Mouse (Mus musculus): ENCODE data around the gene Gpn2. TPM values are rescaled to one million over a fixed set of nuclear protein-coding genes. Genes with fewer than 3 reads are reported as not detected.

Gpn2 gene
- polyA plus RNA-seq, 1 experiment from 2014 or later = 11.2 TPM

DNA sequence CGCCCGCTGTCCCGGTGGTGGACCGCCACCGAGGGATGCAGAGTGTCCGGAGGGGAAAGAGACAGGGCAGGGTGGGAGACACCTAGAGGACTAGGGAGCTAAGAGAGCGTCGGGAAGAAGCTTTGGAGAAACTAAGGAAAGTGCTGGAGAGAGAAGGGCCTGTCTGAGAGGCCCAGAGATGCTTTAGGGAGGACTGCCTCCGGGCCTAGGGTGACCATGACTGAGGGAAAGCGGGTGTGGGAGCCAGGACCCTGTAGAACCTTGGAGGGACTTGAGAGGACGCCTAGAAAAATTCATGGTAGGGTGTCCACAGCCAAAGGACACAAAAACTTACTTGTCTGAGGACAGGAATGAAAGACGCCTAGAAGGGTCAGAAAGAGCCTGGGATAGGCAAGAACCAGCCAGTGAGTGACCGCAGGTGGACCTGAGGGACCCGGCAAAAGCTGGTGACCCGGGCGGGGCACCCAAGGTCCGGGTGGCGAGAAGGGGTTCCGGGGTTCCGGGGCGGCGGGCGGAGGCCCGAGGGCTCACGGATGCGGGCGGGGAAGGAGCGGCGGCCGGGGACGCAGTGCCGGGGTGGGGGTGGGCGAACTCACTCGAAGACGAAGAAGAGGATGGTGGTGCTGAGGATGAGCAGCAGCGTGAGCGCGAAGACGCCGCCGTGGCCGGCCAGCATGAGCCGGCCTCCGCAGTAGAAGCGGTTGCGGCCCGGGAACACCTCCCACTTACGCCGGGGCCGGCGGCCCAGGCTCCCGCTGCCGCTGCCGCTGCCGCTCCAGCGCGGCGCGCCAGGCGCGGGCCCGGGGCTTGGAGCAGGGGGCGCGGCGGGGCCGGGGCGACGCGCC is 48.5 kb downstream of the Gpn2 start:
- H3K9me3 ChIP-seq (replicated peaks) = no peaks in the 10 kb centered on the region
- 1% methylated on average over 63 of the region's 69 CpGs for WGBS
- peak overlapping the region; percentile 97 for H3K4me2 ChIP-seq
- H3K4me3 ChIP-seq = peak overlapping the region; percentile 89
- H3K27me3 ChIP-seq (replicated peaks) = no peaks in the 10 kb centered on the region
- peak; percentile 43; the same call in 1 of the 2 replicates for ATAC-seq (ENCODE audit: insufficient number of reproducible peaks, low FRiP score)
- peaks cover 42% of the 10 kb centered on the region for H3K4me1 ChIP-seq (replicated peaks)
- H3K36me3 ChIP-seq = no peaks in the 10 kb centered on the region
- H3K9ac ChIP-seq = peak overlapping the region; percentile 90
- peak overlapping the region; percentile 53; the same call in 1 of the 2 replicates for H3K27ac ChIP-seq (ENCODE audit: poor library complexity, severe bottlenecking)

DNA sequence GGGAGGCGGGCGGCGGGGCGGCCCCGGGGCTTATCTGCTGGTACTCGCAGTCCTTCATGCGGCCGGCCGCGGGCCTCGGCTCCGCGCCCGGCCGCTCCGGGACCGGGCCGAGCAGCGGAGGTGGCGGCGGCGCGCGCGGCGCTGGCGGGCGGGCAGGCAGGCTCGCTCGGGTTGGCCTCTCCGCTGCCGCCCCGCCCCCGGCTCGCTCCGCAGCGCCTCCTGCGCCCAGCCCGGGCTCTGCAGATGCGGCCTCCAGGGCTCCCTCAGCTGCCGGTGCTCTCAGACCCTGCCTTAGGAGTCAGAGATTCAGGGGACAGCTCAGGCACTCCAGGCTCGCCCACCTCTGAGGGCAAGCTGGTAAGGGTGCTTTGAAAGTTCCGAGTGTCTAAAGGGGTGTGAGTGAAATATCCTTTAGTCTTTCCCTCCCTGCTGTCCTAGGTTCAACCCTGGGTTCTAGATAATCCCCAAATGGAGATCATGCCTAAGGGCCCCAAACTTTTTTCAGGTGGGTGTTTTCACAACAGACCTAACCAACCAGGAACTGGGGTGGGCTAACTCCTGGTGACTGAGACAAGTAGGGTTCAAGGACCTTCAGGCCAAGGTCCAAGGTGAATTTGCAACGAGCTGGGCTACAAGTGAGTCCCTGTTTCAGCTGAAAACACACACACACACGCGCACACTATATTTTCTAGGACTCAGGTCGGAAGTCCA is 49.3 kb downstream of the Gpn2 start:
- Histone ChIP-seq H3K4me2 (peak overlapping the region; percentile 97), H3K27ac (ENCODE audit: poor library complexity, severe bottlenecking) (peak overlapping the region; percentile 53; the same call in 1 of the 2 replicates), H3K9ac (peak overlapping the region; percentile 90), H3K9me3 (replicated peaks) (no peaks in the 10 kb centered on the region), H3K4me3 (peak overlapping the region; percentile 89), H3K27me3 (replicated peaks) (no peaks in the 10 kb centered on the region), H3K4me1 (replicated peaks) (peaks cover 42% of the 10 kb centered on the region), H3K36me3 (no peaks in the 10 kb centered on the region)
- ATAC-seq (ENCODE audit: insufficient number of reproducible peaks, low FRiP score) = peak; percentile 84
- WGBS = 12% methylated on average over 47 of the region's 47 CpGs

DNA sequence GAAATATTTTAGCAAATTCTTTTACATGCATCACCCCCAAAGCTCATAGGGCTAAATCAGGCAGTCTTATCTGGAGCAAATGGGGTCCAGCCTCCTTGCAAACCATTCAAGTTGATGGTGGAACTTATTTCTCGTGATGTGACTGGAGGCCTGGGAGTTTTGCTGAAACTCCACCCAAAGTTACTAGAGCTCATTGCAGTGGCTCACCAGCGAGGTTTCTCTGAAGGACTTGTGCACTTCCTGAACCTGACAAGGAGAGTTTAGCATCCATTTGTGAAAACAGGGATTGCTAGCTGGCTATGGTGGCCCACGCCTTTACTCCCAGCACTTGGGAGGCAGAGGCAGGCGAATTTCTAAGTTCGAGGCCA is 49.9 kb downstream of the Gpn2 start:
- Histone ChIP-seq H3K4me3 (no peak overlapping the region), H3K9me3 (replicated peaks) (no peaks in the 10 kb centered on the region), H3K27ac (ENCODE audit: poor library complexity, severe bottlenecking) (no peak overlapping the region), H3K4me2 (no peak overlapping the region; the same call in 1 of the 2 replicates), H3K9ac (peak overlapping the region; percentile 9; the same call in 1 of the 2 replicates), H3K27me3 (replicated peaks) (no peaks in the 10 kb centered on the region), H3K4me1 (replicated peaks) (peaks cover 41% of the 10 kb centered on the region), H3K36me3 (no peaks in the 10 kb centered on the region)
- 79% methylated on average over 5 of the region's 5 CpGs for WGBS
- no peak for ATAC-seq (ENCODE audit: insufficient number of reproducible peaks, low FRiP score)

Small RNAs within 50 kb of the gene (microRNA-seq; reads per million reads assigned to microRNA genes)
- gene Gm23158 = not detected

Other genes starting within 250 kb of the Gpn2 start
- 16.1 and 17.9 TPM in 2 replicates for gene Wdtc1, start 230.9 kb upstream of the Gpn2 start, polyA plus RNA-seq (2016; fragmentation: Nextera tagmentation; extraction: Ambion mirVana)
- gene Slc9a1, start 214.7 kb upstream of the Gpn2 start, polyA plus RNA-seq (2016; fragmentation: Nextera tagmentation; extraction: Ambion mirVana) = 7.3 and 8.8 TPM in 2 replicates
- gene Tent5b, start 104.2 kb upstream of the Gpn2 start, polyA plus RNA-seq (2016; fragmentation: Nextera tagmentation; extraction: Ambion mirVana) = 0.88 and 1.3 TPM in 2 replicates
- gene Trnp1, start 85.8 kb upstream of the Gpn2 start, polyA plus RNA-seq (2016; fragmentation: Nextera tagmentation; extraction: Ambion mirVana) = 1.2 TPM in 2 replicates
- 0.42 and 0.78 TPM in 2 replicates for gene Kdf1, start 65.4 kb upstream of the Gpn2 start, polyA plus RNA-seq (2016; fragmentation: Nextera tagmentation; extraction: Ambion mirVana)
- gene Nudc, start 38.4 kb upstream of the Gpn2 start, polyA plus RNA-seq (2016; fragmentation: Nextera tagmentation; extraction: Ambion mirVana) = 261 and 273 TPM in 2 replicates
- gene Nr0b2, start 31.0 kb upstream of the Gpn2 start, polyA plus RNA-seq (2016; fragmentation: Nextera tagmentation; extraction: Ambion mirVana) = 9.9 and 10.5 TPM in 2 replicates
- gene Gpatch3, start 9.6 kb upstream of the Gpn2 start, polyA plus RNA-seq (2016; fragmentation: Nextera tagmentation; extraction: Ambion mirVana) = 6.0 and 6.9 TPM in 2 replicates
- 0.76 and 1.4 TPM in 2 replicates for gene Sfn, start 17.8 kb downstream of the Gpn2 start, polyA plus RNA-seq (2016; fragmentation: Nextera tagmentation; extraction: Ambion mirVana)
- gene Zdhhc18, start 65.8 kb downstream of the Gpn2 start, polyA plus RNA-seq (2016; fragmentation: Nextera tagmentation; extraction: Ambion mirVana) = 3.5 and 3.9 TPM in 2 replicates
- 15.0 and 18.4 TPM in 2 replicates for gene Pigv, start 88.3 kb downstream of the Gpn2 start, polyA plus RNA-seq (2016; fragmentation: Nextera tagmentation; extraction: Ambion mirVana)
- 24.5 and 28.7 TPM in 2 replicates for gene Arid1a, start 172.4 kb downstream of the Gpn2 start, polyA plus RNA-seq (2016; fragmentation: Nextera tagmentation; extraction: Ambion mirVana)

Measured in heart, embryonic 12.5 days (tissue).